Mouse (Mus musculus) B cell, adult 2 months (primary cell): ENCODE measurements around the gene Hipk1.
"Not testable (repeated sequence)": the region's sequence is repeated elsewhere in the genome, so short reads cannot be mapped to it uniquely, and the experiment has no call there.

ENCODE experiments used
- DNase-seq, 2 experiments: peaks; one replicate each; pipeline ENCODE4 v3.0.0; 2022

The Hipk1 gene

GRCm38 (mm10) chr3:103791230-103792110 lies at the start of gene Hipk1:
Gene Hipk1, minus strand, starts transcription at chr3:103791563.
- DNase-seq, result peak; percentile 94 to 95

GRCm38 (mm10) chr3:103840946-103841345 lies 49.6 kb upstream of the Hipk1 start:
- peak; percentile 55 to 66 for DNase-seq

- DNase-seq, result not testable (repeated sequence)
Observed at GRCm38 (mm10) chr3:103840195-103840594, 48.8 kb upstream of the Hipk1 start.

- DNase-seq, result no peak
Observed at GRCm38 (mm10) chr3:103839711-103840110, 48.3 kb upstream of the Hipk1 start.

- no peak for DNase-seq
Observed at GRCm38 (mm10) chr3:103836453-103836852, 45.1 kb upstream of the Hipk1 start.

GRCm38 (mm10) chr3:103835951-103836310 lies 44.6 kb upstream of the Hipk1 start:
- DNase-seq, result no peak

- DNase-seq, result no peak
Observed at GRCm38 (mm10) chr3:103835272-103835950, 44.0 kb upstream of the Hipk1 start.

- no peak for DNase-seq
Observed at GRCm38 (mm10) chr3:103834001-103834400, 42.6 kb upstream of the Hipk1 start.

GRCm38 (mm10) chr3:103832426-103832825 lies 41.1 kb upstream of the Hipk1 start, which contains the start of gene Bcl2l15:
Gene Bcl2l15, plus strand, starts transcription at chr3:103832601.
- no peak for DNase-seq

- DNase-seq, result no peak
Observed at GRCm38 (mm10) chr3:103831146-103831545, 39.8 kb upstream of the Hipk1 start.

- peak in 1 of 2 experiments; percentile 44 for DNase-seq
Observed at GRCm38 (mm10) chr3:103830681-103831080, 39.3 kb upstream of the Hipk1 start.

- no peak for DNase-seq
Observed at GRCm38 (mm10) chr3:103829036-103829435, 37.7 kb upstream of the Hipk1 start.

GRCm38 (mm10) chr3:103827548-103827947 lies 36.2 kb upstream of the Hipk1 start:
- no peak for DNase-seq

- DNase-seq, result no peak
Observed at GRCm38 (mm10) chr3:103810967-103811366, 19.6 kb upstream of the Hipk1 start.

GRCm38 (mm10) chr3:103809799-103810150 lies 18.4 kb upstream of the Hipk1 start:
- DNase-seq, result no peak

GRCm38 (mm10) chr3:103808891-103809798 lies 17.8 kb upstream of the Hipk1 start, which contains the start of the genes Dclre1b, Ap4b1 and Gm43064:
Gene Dclre1b, minus strand, starts transcription at chr3:103809444.
Gene Ap4b1, plus strand, starts transcription at chr3:103809520.
Gene Gm43064, plus strand, starts transcription at chr3:103809573.
- peak; percentile 91 to 92 for DNase-seq

- no peak for DNase-seq
Observed at GRCm38 (mm10) chr3:103805671-103806070, 14.3 kb upstream of the Hipk1 start.

GRCm38 (mm10) chr3:103802861-103803260 lies 11.5 kb upstream of the Hipk1 start:
- peak; percentile 15 to 24 for DNase-seq

- DNase-seq, result peak; percentile 56 to 58
Observed at GRCm38 (mm10) chr3:103801631-103802531, 10.5 kb upstream of the Hipk1 start.

GRCm38 (mm10) chr3:103799507-103799906 lies 8.1 kb upstream of the Hipk1 start:
- no peak for DNase-seq

GRCm38 (mm10) chr3:103796389-103796788 lies 5.0 kb upstream of the Hipk1 start:
- no peak for DNase-seq

GRCm38 (mm10) chr3:103792566-103792965 lies 1.2 kb upstream of the Hipk1 start:
- DNase-seq, result no peak
